Mouse (Mus musculus) myocyte (in vitro differentiated cells): ENCODE results near the gene Ptrh2.

Source experiments
- CEBPB ChIP-seq: IDR thresholded peaks from 2 replicates; pipeline ENCODE4 v1.6.1; 2011; ENCODE audit warnings: mild to moderate bottlenecking, moderate library complexity; ENCODE audit not compliant: poor library complexity, insufficient read depth, severe bottlenecking
- MAX ChIP-seq: IDR thresholded peaks from one replicate; pipeline ENCODE4 v1.6.1; 2011; ENCODE audit warnings: low read depth, mild to moderate bottlenecking, control low read depth
- MYOD1 ChIP-seq, 3 experiments: IDR thresholded peaks; one replicate each; pipeline ENCODE4 v1.6.1; 2011; ENCODE audit warnings: control low read depth in 2 of 3, low read depth in 2 of 3, mild to moderate bottlenecking in 2 of 3, moderate library complexity in 1 of 3; ENCODE audit not compliant: insufficient read length in 2 of 3, control insufficient read depth in 1 of 3
- MYOG ChIP-seq, 3 experiments: IDR thresholded peaks; one replicate each; pipeline ENCODE4 v1.6.1; 2011; ENCODE audit warnings: control low read depth in 2 of 3, low read depth in 2 of 3, mild to moderate bottlenecking in 2 of 3; ENCODE audit not compliant: insufficient read length in 2 of 3, control insufficient read depth in 1 of 3, insufficient read depth in 1 of 3
- POLR2A ChIP-seq: IDR thresholded peaks from one replicate; pipeline ENCODE4 v1.6.1; 2011; ENCODE audit warnings: low read depth, mild to moderate bottlenecking, control low read depth, moderate library complexity; ENCODE audit not compliant: insufficient read length
- POLR2AphosphoS2 ChIP-seq: IDR thresholded peaks from one replicate; pipeline ENCODE4 v1.6.1; 2011; ENCODE audit warnings: low read depth, control low read depth; ENCODE audit not compliant: insufficient read length
- REST ChIP-seq: IDR thresholded peaks from one replicate; pipeline ENCODE4 v1.6.1; 2011; ENCODE audit warnings: mild to moderate bottlenecking, control low read depth, moderate library complexity; ENCODE audit not compliant: insufficient read depth, insufficient read length
- SRF ChIP-seq: IDR thresholded peaks from one replicate; pipeline ENCODE4 v1.6.1; 2011; ENCODE audit warnings: low read depth; ENCODE audit not compliant: control insufficient read depth, insufficient read length
- TCF12 ChIP-seq: IDR thresholded peaks from one replicate; pipeline ENCODE4 v1.6.1; 2011; ENCODE audit warnings: mild to moderate bottlenecking, control low read depth; ENCODE audit not compliant: poor library complexity, insufficient read depth, severe bottlenecking
- TCF3 ChIP-seq: IDR thresholded peaks from one replicate; pipeline ENCODE4 v1.6.1; 2011; ENCODE audit warnings: low read depth, control low read depth; ENCODE audit not compliant: insufficient read length
- USF1 ChIP-seq: IDR thresholded peaks from one replicate; pipeline ENCODE4 v1.6.1; 2011; ENCODE audit warnings: low read depth, mild to moderate bottlenecking, control low read depth, moderate library complexity

DNA sequence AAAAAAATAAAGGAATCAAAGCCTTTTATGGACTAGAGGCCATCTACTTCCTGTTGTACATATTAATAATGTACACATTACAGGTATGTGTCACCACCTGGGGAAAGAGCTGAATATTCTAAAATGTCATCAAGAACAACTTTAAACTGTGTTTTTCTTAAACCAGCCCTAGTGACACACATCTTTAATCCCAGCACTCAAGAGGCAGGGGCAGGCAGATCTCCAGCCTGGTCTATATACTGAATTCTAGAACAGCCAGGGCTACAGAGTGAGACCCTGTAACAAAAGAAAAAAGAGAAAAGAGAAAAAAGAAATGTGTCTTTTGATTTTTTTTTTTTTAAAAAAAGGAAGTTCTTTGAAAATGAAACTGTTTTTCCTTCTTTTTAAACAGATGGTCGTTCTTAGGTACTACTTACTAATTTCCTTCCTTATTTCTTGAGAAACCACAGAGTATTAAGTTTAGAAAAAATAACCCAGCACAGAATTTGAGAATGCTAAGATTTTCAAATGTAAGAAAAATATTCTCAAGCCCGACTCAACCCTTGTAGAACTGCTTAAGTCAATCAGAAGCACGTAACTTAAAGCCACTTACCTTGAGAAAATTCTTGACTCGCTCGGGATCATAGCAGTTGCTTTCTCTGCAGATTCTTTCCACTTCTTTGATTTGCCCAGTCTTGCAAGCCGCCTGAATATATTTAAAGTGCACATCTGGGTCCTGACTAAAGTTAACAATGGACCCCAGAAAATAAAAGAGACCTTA is 33.7 kb downstream of the Ptrh2 start:
- TF ChIP-seq TCF3 (no peak), POLR2A (no peak), MYOG (IDR thresholded peaks at IDR 0.05; ENCODE audit: control insufficient read depth in 1 of 3, insufficient read depth in 1 of 3, insufficient read length in 2 of 3, low read depth in 2 of 3) (no peak), CEBPB (no peak), MAX (no peak), POLR2AphosphoS2 (no peak), SRF (no peak), USF1 (no peak), TCF12 (no peak), MYOD1 (IDR thresholded peaks at IDR 0.05; ENCODE audit: control insufficient read depth in 1 of 3, insufficient read length in 2 of 3, low read depth in 2 of 3) (no peak), REST (no peak)
